Mouse (Mus musculus) cortical plate, adult 2 months (tissue): Measurements from ENCODE around the gene Aldh3b1.

Source experiments
- CTCF ChIP-seq: fragments of 200-500 bp; IDR thresholded peaks from 2 replicates; pipeline ENCODE4 v1.5.1; 2011; ENCODE audit warnings: mild to moderate bottlenecking, control low read depth, low read length; ENCODE audit not compliant: insufficient read depth; ENCODE audit errors: extremely low read depth
- POLR2A ChIP-seq: fragments of 200-500 bp; IDR thresholded peaks from 2 replicates; pipeline ENCODE4 v1.6.1; 2011; ENCODE audit warnings: mild to moderate bottlenecking, low read length, control low read depth; ENCODE audit not compliant: insufficient read depth; ENCODE audit errors: extremely low read depth

DNA sequence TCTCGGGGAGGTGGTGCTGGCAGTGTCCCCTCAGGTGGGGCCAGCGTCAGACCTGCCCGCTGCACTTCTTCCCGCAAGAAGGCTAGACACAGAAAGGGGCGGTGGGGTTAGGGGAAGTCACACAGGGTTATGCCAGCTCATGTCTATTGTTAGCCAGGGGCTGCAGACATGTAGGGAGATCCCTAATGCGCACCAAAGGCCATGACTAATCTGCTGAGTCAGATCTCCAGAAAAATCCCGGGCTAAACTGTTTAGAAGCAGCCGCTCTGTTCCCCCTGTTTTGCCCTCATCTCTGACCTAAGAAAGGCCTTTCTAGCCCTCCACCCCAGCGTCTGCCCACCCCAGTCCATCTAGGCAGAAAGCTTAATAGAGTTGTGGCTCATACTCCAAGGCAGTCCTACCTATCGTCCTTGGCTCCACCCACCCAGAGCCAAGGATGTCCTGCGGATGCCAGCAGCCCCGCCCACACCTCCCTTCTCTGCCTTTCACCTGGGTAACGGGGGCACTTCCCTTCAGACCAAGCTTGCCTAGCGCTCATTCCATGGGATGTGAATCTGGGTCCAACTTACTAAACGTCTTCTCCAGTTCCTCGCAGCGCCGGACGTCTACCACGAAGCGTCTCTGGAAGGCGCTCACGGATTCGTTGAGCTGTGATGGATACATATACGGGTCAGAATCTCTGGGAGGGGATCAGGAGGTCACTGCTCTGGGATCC lies 25.8 kb downstream of the Aldh3b1 start:
- TF ChIP-seq CTCF: no peak
- TF ChIP-seq POLR2A: no peak
